Mouse (Mus musculus): ENCODE measurements around the gene Magi1. TPM values are rescaled to one million over a fixed set of nuclear protein-coding genes. Genes with fewer than 3 reads are reported as not detected.

Magi1 gene
- total and polyA plus RNA-seq, 3 experiments = not detected

DNA sequence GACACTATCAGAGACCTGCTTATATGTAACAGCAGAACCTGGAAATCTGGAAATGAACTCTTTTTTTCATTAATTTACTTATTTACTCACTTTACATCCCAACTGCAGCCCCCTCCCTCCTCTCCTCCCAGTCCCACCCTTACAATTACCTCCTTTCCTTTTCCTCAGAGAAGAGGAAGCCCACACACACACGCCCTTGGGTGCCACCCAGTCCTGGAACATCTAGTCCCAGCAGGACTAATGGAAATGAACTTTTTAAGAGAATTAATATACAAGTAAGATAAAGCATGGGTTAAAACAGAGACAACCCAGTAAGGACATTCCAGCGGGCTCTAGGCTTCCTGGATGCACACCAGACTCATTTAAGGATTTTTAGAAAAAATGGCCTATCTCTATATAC is 46.8 kb downstream of the Magi1 start:
- no peaks in the 10 kb centered on the region for H3K4me1 ChIP-seq (ENCODE audit: control insufficient read depth in 1 of 2, insufficient read depth in 2 of 2, low read length in 2 of 2)
- H3K9me3 ChIP-seq (replicated peaks; ENCODE audit: insufficient read depth, low read length) = no peaks in the 10 kb centered on the region
- H3K27ac ChIP-seq (ENCODE audit: control insufficient read depth, low read depth, low read length) = no peak overlapping the region
- no peak overlapping the region for H3K9ac ChIP-seq (ENCODE audit: control insufficient read depth, low read depth, low read length, poor library complexity, severe bottlenecking)
- no peak for DNase-seq (ENCODE audit: low read depth, low spot score)
- H3K79me2 ChIP-seq (ENCODE audit: control insufficient read depth, insufficient read depth, low read length, poor library complexity) = no peaks in the 10 kb centered on the region
- H3K27me3 ChIP-seq (ENCODE audit: control insufficient read depth in 1 of 2, insufficient read depth in 2 of 2, low read length in 2 of 2) = no peaks in the 10 kb centered on the region
- no peak overlapping the region for H3K4me3 ChIP-seq (ENCODE audit: control insufficient read depth in 1 of 2, insufficient read depth in 1 of 2, low read depth in 2 of 2, low read length in 2 of 2)
- no peak for TF ChIP-seq KAT2A (conservative IDR thresholded peaks at IDR 0.05; ENCODE audit: low read depth, low read length)
- TF ChIP-seq CTCF (IDR thresholded peaks at IDR 0.05 in 2 of 3, conservative IDR thresholded peaks at IDR 0.05 in 1 of 3; ENCODE audit: control insufficient read depth in 1 of 3, insufficient read depth in 1 of 3, low read depth in 2 of 3, low read length in 3 of 3, poor library complexity in 1 of 3, severe bottlenecking in 1 of 3) = no peak
- no peak for TF ChIP-seq TBP (IDR thresholded peaks at IDR 0.05; ENCODE audit: low read depth, low read length)
- no peak for TF ChIP-seq USF1 (IDR thresholded peaks at IDR 0.05; ENCODE audit: low read depth, low read length)
- no peak for TF ChIP-seq CHD2 (IDR thresholded peaks at IDR 0.05; ENCODE audit: low read length)
- no peak for TF ChIP-seq JUND (IDR thresholded peaks at IDR 0.05; ENCODE audit: low read depth, low read length)
- TF ChIP-seq ZNF384 (IDR thresholded peaks at IDR 0.05; ENCODE audit: low read depth, low read length) = no peak
- TF ChIP-seq MAX (IDR thresholded peaks at IDR 0.05; ENCODE audit: low read length) = no peak
- no peak for TF ChIP-seq GATA1 (IDR thresholded peaks at IDR 0.05; ENCODE audit: low read depth, low read length)
- TF ChIP-seq EP300 (IDR thresholded peaks at IDR 0.05; ENCODE audit: low read depth in 1 of 2, low read length in 2 of 2) = no peak
- H3K36me3 ChIP-seq (ENCODE audit: control insufficient read depth in 1 of 2, insufficient read depth in 2 of 2, low read length in 2 of 2) = no peaks in the 10 kb centered on the region

DNA sequence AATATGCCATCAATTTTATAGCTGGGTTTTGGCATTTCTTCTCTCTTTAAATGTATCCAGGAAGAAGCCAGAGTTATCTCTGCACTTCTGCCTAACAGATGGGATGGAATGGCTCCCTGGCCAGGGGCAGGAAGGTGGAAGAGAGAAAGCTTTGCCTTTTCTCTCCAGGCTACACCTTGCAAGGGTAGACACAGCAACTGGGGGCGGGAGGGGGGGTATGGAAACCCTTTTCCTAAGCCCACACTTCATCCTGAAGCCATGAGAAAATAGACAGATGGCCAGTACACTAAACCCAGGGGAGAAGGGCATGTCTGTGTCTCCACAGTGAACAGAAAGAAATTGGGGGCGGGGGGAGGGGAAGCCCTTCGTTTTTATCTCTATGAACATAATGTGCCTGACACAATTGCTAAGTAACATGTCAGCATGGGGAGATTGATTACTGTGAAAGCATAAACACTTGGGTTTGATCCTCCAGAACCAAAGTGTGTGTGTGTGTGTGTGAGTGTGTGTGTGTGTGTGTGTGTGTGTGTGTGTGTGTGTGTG is 51.4 kb downstream of the Magi1 start:
- Histone ChIP-seq H3K79me2 (ENCODE audit: control insufficient read depth, insufficient read depth, low read length, poor library complexity) (no peaks in the 10 kb centered on the region), H3K9ac (ENCODE audit: control insufficient read depth, low read depth, low read length, poor library complexity, severe bottlenecking) (no peak overlapping the region), H3K4me1 (ENCODE audit: control insufficient read depth in 1 of 2, insufficient read depth in 2 of 2, low read length in 2 of 2) (no peaks in the 10 kb centered on the region), H3K27ac (ENCODE audit: control insufficient read depth, low read depth, low read length) (no peak overlapping the region), H3K9me3 (replicated peaks; ENCODE audit: insufficient read depth, low read length) (no peaks in the 10 kb centered on the region), H3K4me3 (ENCODE audit: control insufficient read depth in 1 of 2, insufficient read depth in 1 of 2, low read depth in 2 of 2, low read length in 2 of 2) (no peak overlapping the region), H3K36me3 (ENCODE audit: control insufficient read depth in 1 of 2, insufficient read depth in 2 of 2, low read length in 2 of 2) (no peaks in the 10 kb centered on the region), H3K27me3 (ENCODE audit: control insufficient read depth in 1 of 2, insufficient read depth in 2 of 2, low read length in 2 of 2) (no peaks in the 10 kb centered on the region)
- TF ChIP-seq HCFC1 (IDR thresholded peaks at IDR 0.05; ENCODE audit: low read depth, low read length) (no peak), USF1 (IDR thresholded peaks at IDR 0.05; ENCODE audit: low read depth, low read length) (no peak), TAL1 (IDR thresholded peaks at IDR 0.05; ENCODE audit: low read length) (no peak), ZNF384 (IDR thresholded peaks at IDR 0.05; ENCODE audit: low read depth, low read length) (no peak), RAD21 (IDR thresholded peaks at IDR 0.05; ENCODE audit: low read depth, low read length) (no peak), USF2 (IDR thresholded peaks at IDR 0.05; ENCODE audit: borderline replicate concordance in 1 of 2, insufficient read depth in 1 of 2, low read depth in 1 of 2, low read length in 2 of 2) (no peak), UBTF (IDR thresholded peaks at IDR 0.05; ENCODE audit: borderline replicate concordance, insufficient read depth, low read depth, low read length) (no peak), EP300 (IDR thresholded peaks at IDR 0.05; ENCODE audit: low read depth in 1 of 2, low read length in 2 of 2) (no peak), MEF2A (IDR thresholded peaks at IDR 0.05; ENCODE audit: extremely low read depth, insufficient replicate concordance, low read depth, low read length, poor library complexity, severe bottlenecking) (no peak), JUND (IDR thresholded peaks at IDR 0.05; ENCODE audit: low read depth, low read length) (no peak), MAZ (IDR thresholded peaks at IDR 0.05; ENCODE audit: low read depth, low read length) (no peak), MAFK (IDR thresholded peaks at IDR 0.05; ENCODE audit: borderline replicate concordance, low read depth, low read length) (no peak), ZC3H11A (IDR thresholded peaks at IDR 0.05; ENCODE audit: low read depth, low read length) (no peak), BHLHE40 (IDR thresholded peaks at IDR 0.05; ENCODE audit: borderline replicate concordance, low read depth, low read length) (no peak), NELFE (IDR thresholded peaks at IDR 0.05; ENCODE audit: low read depth, low read length) (no peak), MAX (IDR thresholded peaks at IDR 0.05; ENCODE audit: low read length) (no peak), NRF1 (IDR thresholded peaks at IDR 0.05; ENCODE audit: insufficient read depth, low read depth, low read length, poor library complexity, severe bottlenecking) (no peak)
- no peak for DNase-seq (ENCODE audit: low read depth, low spot score)

Measured in MEL (cell line).